Mouse (Mus musculus) embryo, embryonic 10 days (tissue): ENCODE measurements around the gene Palm2.

ENCODE experiments used
- DNase-seq: peaks from one replicate; pipeline ENCODE4 v3.0.0-alpha.2; 2015; ENCODE audit warnings: low spot score

The Palm2 gene

DNA sequence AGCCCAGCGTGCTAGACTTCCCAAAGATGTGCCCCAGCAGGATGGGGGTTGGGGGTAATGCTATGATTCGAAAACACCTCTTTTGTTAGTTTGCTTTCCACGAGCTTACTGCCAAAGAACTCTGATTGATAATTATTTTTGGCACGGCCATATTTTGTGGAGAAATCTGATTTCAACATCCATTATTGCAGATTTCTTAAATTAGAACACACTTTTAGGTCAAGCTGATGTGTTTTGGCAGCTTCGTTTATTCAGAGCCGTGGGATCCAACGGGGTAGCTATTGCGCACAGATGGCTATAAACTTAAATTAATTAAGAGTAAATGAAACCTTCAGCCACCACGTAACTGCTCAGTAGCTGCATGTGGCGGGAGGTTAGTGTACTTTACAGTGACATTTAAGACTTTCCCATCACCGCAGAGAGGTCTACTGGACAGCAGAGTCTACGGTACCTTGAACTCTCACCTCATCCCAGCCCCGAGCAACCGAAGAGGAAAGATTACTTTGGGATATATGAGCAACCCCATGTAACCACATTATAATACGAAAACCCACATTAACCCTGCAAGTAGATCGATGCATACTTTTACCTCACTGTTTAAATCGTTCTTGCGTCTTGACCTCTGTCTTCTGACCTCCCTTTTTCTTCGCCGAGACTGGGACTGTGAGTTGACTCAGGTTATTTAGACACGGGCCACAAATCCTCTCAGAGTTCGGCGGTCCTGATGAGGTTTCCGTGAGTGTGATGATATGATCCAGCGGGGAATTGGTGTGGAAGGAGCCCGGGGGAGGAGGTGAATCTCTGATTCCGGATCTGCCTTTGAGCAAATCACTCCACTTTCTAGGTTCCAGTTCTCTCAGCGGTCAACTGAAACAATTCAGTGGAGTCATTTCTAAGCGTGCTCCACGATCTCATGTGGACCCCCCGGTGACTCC is 80.2 kb downstream of the Palm2 start:
- no peak for DNase-seq

DNA sequence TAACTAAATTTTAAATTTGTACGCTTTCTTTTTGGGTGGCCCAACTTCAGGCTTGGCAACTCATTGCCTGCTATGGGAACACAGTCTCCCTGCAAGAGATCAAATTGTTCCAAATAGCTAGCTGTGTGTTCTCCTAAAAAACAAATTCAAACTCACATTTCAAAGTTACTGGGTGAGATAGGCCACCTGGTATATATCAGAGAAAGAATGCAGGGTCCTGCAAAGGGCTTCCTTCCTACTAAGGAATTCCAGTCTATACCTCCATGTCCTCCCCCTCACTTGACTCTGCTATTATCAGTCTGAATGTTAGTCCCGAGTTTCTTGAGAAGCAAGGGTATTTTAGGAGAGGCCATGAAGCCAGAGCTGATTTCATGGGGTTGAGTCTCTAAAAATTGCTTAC is 81.3 kb downstream of the Palm2 start:
- no peak for DNase-seq

DNA sequence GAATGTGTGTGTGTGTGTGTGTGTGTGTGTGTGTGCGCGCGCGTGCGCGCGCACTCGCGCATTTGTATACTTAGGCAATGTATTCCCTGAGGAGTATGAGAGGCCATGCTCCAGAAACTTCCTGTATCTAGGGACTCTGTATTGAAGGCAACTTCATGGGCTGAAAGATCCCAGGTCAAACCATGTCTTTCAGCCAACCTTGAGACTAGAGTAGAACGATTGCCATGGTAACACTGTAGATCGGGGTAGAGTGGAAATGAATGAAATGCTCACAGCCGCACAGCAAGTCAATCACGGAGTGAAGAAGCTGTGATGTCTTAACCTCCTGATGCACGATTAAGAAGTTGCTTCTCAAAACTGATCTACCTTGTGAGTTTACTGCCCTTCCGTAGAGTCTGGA is 89.4 kb downstream of the Palm2 start:
- no peak for DNase-seq

DNA sequence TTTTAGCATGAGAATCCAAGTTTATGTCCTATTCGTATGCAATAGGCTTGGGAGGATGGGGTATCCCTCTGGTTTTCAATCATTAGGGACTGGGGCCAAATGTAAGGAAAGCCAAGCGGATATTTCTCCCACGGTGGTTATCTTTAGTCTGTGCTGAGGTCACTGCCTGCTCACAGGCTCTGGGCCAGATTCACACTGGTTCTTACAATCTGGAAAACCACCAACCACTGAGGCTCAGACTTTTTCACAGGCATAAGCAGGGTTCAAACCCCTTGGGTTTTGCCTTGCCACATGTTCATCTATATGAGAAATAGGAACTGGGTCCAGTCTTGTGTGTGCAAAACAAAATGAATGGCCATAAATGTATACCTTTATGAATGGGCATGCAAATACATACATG is 90.4 kb downstream of the Palm2 start:
- no peak for DNase-seq

DNA sequence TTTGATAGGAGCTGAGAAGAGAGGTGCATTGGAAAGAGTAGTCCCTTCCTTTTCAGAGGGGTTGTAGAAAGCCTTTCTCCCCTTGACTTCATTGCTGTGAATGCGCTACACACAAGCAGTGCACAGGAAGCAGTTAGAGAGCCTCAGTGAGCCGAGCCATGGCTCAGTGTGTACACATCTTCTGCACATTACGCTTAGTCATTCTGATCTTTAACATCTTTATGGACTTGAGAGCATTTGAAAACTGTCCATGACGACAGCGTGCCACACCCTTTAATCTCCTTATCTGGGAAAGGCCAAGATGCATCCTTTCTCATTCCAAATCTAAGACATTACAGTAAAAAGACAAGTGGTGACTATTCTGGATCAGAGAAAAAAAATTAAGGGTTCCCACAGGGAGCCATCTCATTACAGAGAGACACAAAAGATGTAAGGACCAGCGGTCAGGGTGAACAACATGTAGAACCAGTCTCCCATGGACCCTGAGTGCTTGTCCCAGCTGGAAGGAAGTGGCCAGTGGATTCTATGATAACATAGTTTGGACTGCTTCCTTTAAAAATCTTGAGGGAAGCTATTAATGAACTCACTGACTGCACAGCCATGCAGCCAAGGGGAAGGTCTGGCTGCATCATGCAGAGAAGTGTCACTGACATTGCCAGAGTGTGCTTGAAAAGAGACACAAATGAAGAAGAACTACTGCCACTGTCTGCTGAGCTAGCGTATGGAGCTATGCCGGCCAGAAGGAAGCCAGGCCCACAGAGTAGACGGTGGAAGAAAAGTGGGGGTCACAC is 91.4 kb downstream of the Palm2 start:
- no peak for DNase-seq

- DNase-seq, result no peak
Measured at GRCm38 (mm10) chr4:57528296-57528695, 94.2 kb downstream of the Palm2 start.

DNA sequence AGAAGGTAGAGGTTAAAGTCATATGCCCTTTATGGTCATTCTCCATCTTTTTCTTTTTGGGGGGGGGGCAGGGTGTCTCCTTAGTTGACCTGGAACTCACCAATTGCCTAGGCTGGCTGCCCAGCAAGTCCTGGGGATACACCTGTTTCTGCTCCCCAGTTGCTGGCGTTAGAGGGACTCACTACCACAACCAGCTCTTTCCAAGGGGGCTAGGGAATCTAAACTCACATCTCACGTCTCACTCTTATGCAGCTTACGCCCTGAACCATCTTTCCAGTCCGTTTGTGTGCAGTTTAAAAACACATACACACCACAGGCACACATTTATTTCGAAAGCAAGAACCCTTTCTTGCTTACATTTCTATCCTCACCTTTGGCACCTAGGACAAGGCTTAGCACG is 99.6 kb downstream of the Palm2 start:
- no peak for DNase-seq

DNA sequence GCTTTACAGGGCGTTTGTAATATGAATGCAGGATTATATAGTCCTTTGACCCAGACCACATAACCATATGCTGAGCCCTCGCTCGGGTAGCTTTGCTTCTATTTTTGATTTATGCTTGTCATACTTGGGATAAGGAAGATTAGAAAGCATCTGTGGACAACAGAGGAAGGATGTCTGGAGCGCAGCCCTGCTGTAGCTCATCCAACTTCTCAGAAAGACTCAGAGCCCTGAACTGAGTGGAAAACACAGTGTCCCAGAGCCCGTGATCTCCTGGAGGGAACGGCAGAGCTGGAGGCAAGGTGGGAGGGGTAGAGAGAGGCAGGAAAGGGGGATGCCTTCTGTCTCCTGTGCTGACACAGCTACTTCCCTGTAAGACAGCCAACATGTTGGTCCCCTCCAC is 100.2 kb downstream of the Palm2 start:
- DNase-seq, result no peak

GRCm38 (mm10) chr4:57535087-57535486 is 101.0 kb downstream of the Palm2 start:
- DNase-seq, result no peak

- peak; percentile 60 for DNase-seq
Measured at GRCm38 (mm10) chr4:57538029-57538688, 104.1 kb downstream of the Palm2 start.

GRCm38 (mm10) chr4:57543692-57544256 is 109.7 kb downstream of the Palm2 start:
- peak; percentile 76 for DNase-seq

DNA sequence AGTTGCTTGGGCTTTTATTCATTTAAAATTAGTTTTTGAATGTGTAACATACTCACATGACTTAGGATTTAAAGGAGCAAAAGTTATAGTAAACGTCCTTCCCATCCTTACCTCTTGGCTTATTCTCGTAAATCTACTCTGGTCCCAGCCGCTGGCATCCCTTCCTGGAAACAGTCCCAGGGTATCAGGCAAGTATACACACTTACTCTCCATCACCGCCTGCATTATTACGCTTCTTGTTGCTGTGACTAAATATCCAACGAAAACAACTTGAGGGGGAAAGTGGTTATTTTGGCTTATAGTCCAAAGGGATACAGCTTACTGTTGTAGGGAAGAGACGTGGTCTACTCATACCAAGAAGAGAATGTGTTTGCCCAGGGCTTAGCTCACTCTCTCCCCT is 113.7 kb downstream of the Palm2 start:
- DNase-seq, result no peak

DNA sequence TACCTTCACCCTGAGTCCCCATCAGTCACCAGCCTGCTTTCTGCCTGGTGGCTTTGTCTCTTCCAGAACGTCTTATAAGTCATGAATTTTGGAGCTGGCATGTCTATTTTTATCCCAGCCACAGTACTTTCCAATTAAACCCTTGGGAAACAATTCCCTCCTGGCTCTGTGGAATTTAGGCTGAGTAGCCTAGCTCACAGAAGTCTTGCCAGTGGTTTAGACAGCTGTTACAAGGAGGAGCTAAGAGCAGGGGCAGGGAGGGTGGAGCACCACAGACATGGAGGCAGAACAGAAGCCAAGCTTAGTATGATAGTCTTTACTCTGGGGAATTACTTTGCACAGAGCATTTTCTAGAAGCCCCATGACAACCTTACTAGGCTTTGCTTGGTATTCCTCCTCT is 116.2 kb downstream of the Palm2 start:
- DNase-seq, result no peak

- no peak for DNase-seq
Measured at GRCm38 (mm10) chr4:57557102-57557501, 123.1 kb downstream of the Palm2 start.

DNA sequence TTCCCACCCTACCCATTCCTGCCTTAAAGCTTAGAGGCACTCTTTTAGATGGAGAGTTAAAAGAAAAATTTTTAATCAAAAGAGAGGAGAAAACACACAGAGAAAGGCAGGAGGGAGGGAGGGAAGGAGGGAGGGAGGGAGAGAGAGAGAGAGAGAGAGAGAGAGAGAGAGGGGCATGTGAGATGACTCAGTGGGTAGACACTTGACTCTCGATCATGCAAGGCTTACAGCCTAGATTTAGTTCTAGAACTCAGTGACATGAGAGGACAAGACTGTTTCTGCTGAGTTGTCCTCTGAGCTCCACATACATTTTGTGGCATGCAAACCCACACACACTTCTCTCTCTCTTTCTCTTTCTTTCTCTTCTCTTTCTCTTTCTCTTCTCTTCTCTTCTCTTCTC is 125.4 kb downstream of the Palm2 start:
- no peak for DNase-seq

DNA sequence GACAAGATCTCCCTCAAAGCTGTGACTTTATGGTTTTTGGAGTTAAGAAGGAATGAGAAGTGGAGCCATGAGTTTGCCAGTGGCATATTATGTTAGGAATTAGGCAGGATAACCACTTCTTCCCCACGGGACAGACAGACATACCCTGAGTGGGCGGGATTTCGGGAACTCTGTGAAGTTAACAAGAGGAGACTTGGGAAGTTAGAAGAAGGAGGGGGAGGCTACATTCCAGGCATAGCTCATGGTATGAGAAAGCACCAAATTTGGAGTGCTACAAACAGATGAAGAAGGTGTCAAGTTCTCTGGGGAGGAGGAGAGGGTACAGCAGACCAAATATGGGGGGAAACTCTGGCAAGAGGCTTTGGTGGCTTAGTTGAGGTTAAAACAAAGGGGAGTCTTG is 126.0 kb downstream of the Palm2 start:
- DNase-seq, result peak; percentile 65

DNA sequence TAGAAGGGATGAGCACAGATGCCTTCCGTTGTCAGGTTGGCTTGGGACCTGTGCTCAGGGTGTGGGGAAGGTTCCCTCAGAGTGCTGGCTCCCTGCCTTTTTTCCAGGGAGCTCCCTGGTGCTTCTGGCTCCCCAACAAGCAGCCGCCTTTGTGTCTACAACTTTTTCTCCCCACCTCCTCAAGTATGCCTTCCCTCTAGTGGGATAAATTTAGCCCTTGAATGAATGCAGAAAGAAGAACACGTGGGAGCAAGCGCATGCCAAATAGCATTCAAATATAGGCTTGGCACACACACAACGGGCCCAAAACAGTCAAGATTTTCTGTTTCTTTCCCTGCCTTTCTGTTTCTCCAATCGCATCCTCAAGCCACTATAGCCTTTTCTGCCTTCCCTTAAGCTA is 127.0 kb downstream of the Palm2 start:
- DNase-seq, result no peak

GRCm38 (mm10) chr4:57565283-57565682 is 131.2 kb downstream of the Palm2 start:
- no peak for DNase-seq

DNA sequence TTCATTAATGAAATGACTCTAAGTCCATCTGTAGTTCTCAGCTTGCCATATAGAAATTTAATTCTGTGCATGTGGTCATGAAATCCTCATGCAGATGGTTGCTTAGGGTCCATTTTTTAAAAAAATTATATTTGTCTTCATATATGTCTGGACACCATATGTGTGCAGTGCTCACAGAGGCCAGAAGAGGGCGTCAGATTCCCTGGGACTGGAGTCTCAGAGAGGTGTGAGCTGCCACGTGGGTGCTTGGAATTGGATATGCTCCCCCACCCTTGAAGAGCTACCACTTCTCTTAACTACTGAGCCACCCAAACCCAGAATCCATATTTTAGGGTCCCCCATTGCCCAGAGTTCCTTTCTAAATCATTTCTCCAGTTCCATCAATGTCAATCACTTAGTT is 131.8 kb downstream of the Palm2 start:
- DNase-seq, result no peak

- DNase-seq, result peak; percentile 71
Measured at GRCm38 (mm10) chr4:57567666-57568206, 133.7 kb downstream of the Palm2 start, which contains the start of gene Pakap. Pakap (plus strand) TSS chr4:57568179.

DNA sequence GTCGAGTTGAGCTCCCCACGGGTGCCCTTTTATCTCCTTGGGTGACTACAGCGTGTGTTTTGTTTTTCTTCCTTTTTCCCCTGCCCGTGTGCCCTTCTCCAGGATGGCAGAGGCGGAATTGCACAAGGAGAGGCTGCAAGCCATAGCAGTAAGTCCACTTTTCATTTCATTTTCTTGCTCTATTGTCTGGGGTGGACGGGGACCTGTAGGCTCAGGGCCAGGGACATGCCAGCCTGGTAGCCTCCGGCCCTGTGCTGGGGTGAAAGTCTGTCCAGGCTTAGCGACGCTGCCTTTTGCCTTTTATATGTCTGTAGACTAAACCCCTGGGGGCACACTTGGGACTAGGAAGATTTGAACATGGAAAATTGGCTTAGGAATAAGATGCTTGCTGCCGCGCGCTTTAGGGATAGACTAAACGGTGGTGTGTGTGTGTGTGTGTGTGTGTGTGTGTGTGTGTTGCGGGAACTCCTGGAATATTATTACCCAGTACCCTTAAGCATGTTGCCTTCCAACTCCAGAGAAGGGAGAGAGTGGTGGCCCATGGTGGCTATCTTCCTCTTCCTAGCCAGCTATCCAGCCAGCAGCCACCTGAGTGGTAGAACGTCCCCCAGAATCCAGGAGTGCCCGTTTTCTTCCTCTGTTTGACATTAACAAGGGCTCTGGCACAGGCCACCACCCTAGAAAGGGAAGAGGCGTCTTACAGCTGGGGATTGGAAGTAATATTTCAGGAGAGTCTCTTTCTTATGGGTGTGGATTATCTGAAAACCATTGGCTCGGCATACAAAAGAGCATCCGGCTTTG is 134.4 kb downstream of the Palm2 start:
- peak; percentile 41 for DNase-seq
